Mouse (Mus musculus) olfactory bulb, adult 2 months (tissue): ENCODE measurements at regions not wholly inside any gene's neighbourhood (a gene's known extent, or its start where the extent isn't known, plus 50 kb on each side); places are given as distances from the start of the nearest gene placed in this dataset.

Experiments
- H3K27ac ChIP-seq: fragments of 200-500 bp; 2 replicates; pipeline ENCODE4 v1.5.1; 2012; ENCODE audit warnings: low read depth, low read length; ENCODE audit not compliant: insufficient read depth
- H3K4me1 ChIP-seq: fragments of 200-500 bp; 2 replicates; pipeline ENCODE4 v1.6.1; 2012; ENCODE audit warnings: low read length; ENCODE audit not compliant: control insufficient read depth, insufficient read depth
- H3K4me3 ChIP-seq: fragments of 200-500 bp; 2 replicates; pipeline ENCODE4 v1.5.1; 2012; ENCODE audit warnings: mild to moderate bottlenecking, low read depth, low read length, moderate library complexity; ENCODE audit not compliant: insufficient read depth
- CTCF ChIP-seq: fragments of 200-500 bp; IDR thresholded peaks from 2 replicates; pipeline ENCODE4 v1.5.1; 2012; ENCODE audit warnings: low read depth, mild to moderate bottlenecking, low read length, moderate library complexity; ENCODE audit not compliant: insufficient read depth
- POLR2A ChIP-seq: fragments of 200-500 bp; IDR thresholded peaks from 2 replicates; pipeline ENCODE4 v1.6.1; 2012; ENCODE audit warnings: mild to moderate bottlenecking, low read depth, low read length, moderate library complexity; ENCODE audit not compliant: insufficient read depth
- WGBS: fragments of 180-500 bp; shearing (Covaris S2); methylation state at CpG from one replicate; pipeline ENCODE4 v1.1.7; 2018; 5-methylcytosine and 5-hydroxymethylcytosine counted together

GRCm38 (mm10) chr3:131019163-131019956 is 90.9 kb upstream of the Lef1 start:
- H3K27ac ChIP-seq: no peak overlapping the region
- H3K4me3 ChIP-seq: no peak overlapping the region
- no peak for TF ChIP-seq POLR2A
- no peak for TF ChIP-seq CTCF
- H3K4me1 ChIP-seq: peaks cover 10% of the 10 kb centered on the region; the same call in 1 of the 2 replicates
- WGBS: 28% methylated on average over 23 of the region's 23 CpGs

GRCm38 (mm10) chr3:131017899-131018298 is 92.4 kb upstream of the Lef1 start:
- no peak overlapping the region for H3K4me3 ChIP-seq
- TF ChIP-seq CTCF (no peak), POLR2A (no peak)
- 90% methylated on average over 9 of the region's 9 CpGs for WGBS

GRCm38 (mm10) chr3:131016104-131016503 is 94.2 kb upstream of the Lef1 start:
- Histone ChIP-seq H3K27ac (no peak overlapping the region), H3K4me3 (no peak overlapping the region), H3K4me1 (peaks cover 9% of the 10 kb centered on the region; the same call in 1 of the 2 replicates)
- 80% methylated on average over 10 of the region's 10 CpGs for WGBS
- TF ChIP-seq CTCF: no peak
- TF ChIP-seq POLR2A: no peak

More at GRCm38 (mm10) chr3:131017899-131018298, 92.4 kb upstream of the Lef1 start:
- peaks cover 10% of the 10 kb centered on the region; the same call in 1 of the 2 replicates for H3K4me1 ChIP-seq
- H3K27ac ChIP-seq: no peak overlapping the region

GRCm38 (mm10) chr3:131014092-131014716 is 96.1 kb upstream of the Lef1 start:
- Histone ChIP-seq H3K4me1 (0 out of 2 replicates have a peak, but pooled peaks cover 2% of the 10 kb centered on the region), H3K27ac (no peak overlapping the region), H3K4me3 (no peak overlapping the region)
- 78% methylated on average over 12 of the region's 12 CpGs for WGBS
- TF ChIP-seq CTCF (no peak), POLR2A (no peak)

GRCm38 (mm10) chr3:131000701-131001100 is 109.6 kb upstream of the Lef1 start:
- no peak overlapping the region for H3K4me3 ChIP-seq
- H3K27ac ChIP-seq: no peak overlapping the region
- no peak for TF ChIP-seq CTCF
- no peak for TF ChIP-seq POLR2A
- WGBS: 89% methylated on average over 13 of the region's 13 CpGs
- H3K4me1 ChIP-seq: no peaks in the 10 kb centered on the region

- Histone ChIP-seq H3K27ac (no peak overlapping the region), H3K4me3 (no peak overlapping the region), H3K4me1 (no peaks in the 10 kb centered on the region)
- TF ChIP-seq CTCF: no peak
- TF ChIP-seq POLR2A: no peak
- 78% methylated on average over 3 of the region's 3 CpGs for WGBS
These were observed 110.0 kb upstream of the Lef1 start for GRCm38 (mm10) chr3:131000252-131000651.

GRCm38 (mm10) chr3:130999818-131000217 is 110.5 kb upstream of the Lef1 start:
- no peak overlapping the region for H3K27ac ChIP-seq

GRCm38 (mm10) chr3:130998433-130998832 is 111.8 kb upstream of the Lef1 start:
- WGBS: 74% methylated on average over 10 of the region's 10 CpGs
- no peak overlapping the region for H3K27ac ChIP-seq
- no peak for TF ChIP-seq POLR2A
- no peaks in the 10 kb centered on the region for H3K4me1 ChIP-seq
- no peak overlapping the region for H3K4me3 ChIP-seq

More at GRCm38 (mm10) chr3:130999818-131000217, 110.5 kb upstream of the Lef1 start:
- Histone ChIP-seq H3K4me3 (no peak overlapping the region), H3K4me1 (no peaks in the 10 kb centered on the region)
- WGBS: 49% methylated on average over 6 of the region's 6 CpGs
- TF ChIP-seq CTCF (no peak), POLR2A (no peak)

- H3K4me1 ChIP-seq: no peaks in the 10 kb centered on the region
- TF ChIP-seq CTCF (no peak), POLR2A (no peak)
- no peak overlapping the region for H3K27ac ChIP-seq
- WGBS: 77% methylated on average over 11 of the region's 11 CpGs
- no peak overlapping the region for H3K4me3 ChIP-seq
These were observed 113.5 kb upstream of the Lef1 start for GRCm38 (mm10) chr3:130996786-130997185.
